Mouse (Mus musculus) heart, adult 2 months (tissue): ENCODE results near the gene Mansc1.

Experiments
- CTCF ChIP-seq: fragments of 200-600 bp; IDR thresholded peaks from 2 replicates; pipeline ENCODE4 v1.8.1; 2022; ENCODE audit warnings: antibody characterized with exemption, mild to moderate bottlenecking, moderate library complexity
- EP300 ChIP-seq: fragments of 200-500 bp; IDR thresholded peaks from 2 replicates; pipeline ENCODE4 v1.6.1; 2011; ENCODE audit warnings: low read depth, low read length, control low read depth; ENCODE audit not compliant: insufficient read depth
- POLR2A ChIP-seq: fragments of 200-500 bp; IDR thresholded peaks from 2 replicates; pipeline ENCODE4 v1.6.1; 2011; ENCODE audit warnings: mild to moderate bottlenecking, low read depth, low read length, control low read depth; ENCODE audit not compliant: insufficient read depth

DNA sequence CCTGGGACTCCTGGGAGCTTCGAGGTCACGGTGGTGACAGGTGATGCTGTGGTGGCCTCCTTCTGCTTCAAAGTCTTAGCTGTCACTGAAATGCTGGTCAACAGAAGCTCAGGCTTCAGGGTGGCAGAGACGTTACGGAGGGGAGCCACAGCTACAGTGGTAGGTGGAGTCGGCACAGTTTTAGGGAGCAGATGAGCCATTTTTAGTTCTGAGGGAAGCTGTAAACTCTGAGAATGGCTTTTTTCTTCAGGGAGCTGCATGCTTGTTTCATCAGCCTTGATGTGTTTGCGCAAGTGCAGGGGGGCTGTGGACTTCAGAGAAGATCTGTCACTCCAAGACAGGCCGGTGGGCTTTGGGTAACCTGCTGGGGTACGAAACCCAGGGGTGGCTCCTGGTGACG, 21.9 kb downstream of the Mansc1 start:
- TF ChIP-seq CTCF (no peak), EP300 (no peak), POLR2A (no peak)
